ENCODE assay signal across 16 mouse cellular contexts in the genomic region with DNA sequence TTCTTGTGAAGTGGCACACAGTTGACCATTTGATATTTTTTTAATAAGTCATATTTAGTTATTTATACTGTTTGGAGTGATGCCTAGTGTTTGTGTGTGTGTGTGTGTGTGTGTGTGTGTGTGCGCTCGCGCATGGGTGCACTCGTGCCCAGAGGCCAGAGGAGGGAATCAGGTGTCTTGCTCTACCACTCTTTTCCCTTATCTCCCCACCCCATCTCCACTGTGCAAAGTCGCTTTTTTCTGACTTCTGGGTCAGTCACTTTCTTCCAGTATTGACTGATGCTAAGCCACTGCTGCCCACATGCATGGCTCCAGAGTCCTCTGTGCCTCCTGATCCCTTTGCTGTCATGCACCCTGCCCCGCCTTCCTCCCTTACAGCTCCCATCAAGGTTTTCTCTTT. TPM values are rescaled to one million over a fixed set of nuclear protein-coding genes. Genes with fewer than 3 reads are reported as not detected.
"Had no signal": no experiment of that assay in that cellular context is flagged by ENCODE, and none has a peak within 500 bp of the region (broad histone marks: within the 10 kb centered on the region; RNA-seq: fewer than 3 reads in every experiment).

No protein-coding gene starts in this region.

- DNase-seq: heart, adult 11 months had no signal

- H3K9me3 ChIP-seq: embryonic facial prominence, embryonic 10.5 days; embryonic facial prominence, embryonic 15.5 days; forebrain, embryonic 15.5 days; heart, embryonic 10.5 days had no signal

- H3K4me3 ChIP-seq: embryonic facial prominence, embryonic 10.5 days; embryonic facial prominence, embryonic 12.5 days; embryonic facial prominence, embryonic 13.5 days; embryonic facial prominence, embryonic 15.5 days; erythroblast, embryonic 14.5 days; forebrain, embryonic 10.5 days; forebrain, embryonic 12.5 days; forebrain, embryonic 13.5 days; forebrain, embryonic 15.5 days; gastrocnemius, adult 2 months; heart, adult 2 months; heart, embryonic 10.5 days had no signal

- H3K4me2 ChIP-seq: embryonic facial prominence, embryonic 12.5 days; embryonic facial prominence, embryonic 13.5 days; embryonic facial prominence, embryonic 15.5 days; forebrain, embryonic 12.5 days; forebrain, embryonic 13.5 days; forebrain, embryonic 15.5 days had no signal

- H3K9ac ChIP-seq: embryonic facial prominence, embryonic 12.5 days; embryonic facial prominence, embryonic 13.5 days; embryonic facial prominence, embryonic 15.5 days; forebrain, embryonic 12.5 days; forebrain, embryonic 13.5 days; forebrain, embryonic 15.5 days; forebrain, postnatal 0 days had no signal

- H3K27me3 ChIP-seq: embryonic facial prominence, embryonic 12.5 days; embryonic facial prominence, embryonic 13.5 days; embryonic facial prominence, embryonic 15.5 days; forebrain, embryonic 12.5 days; forebrain, embryonic 13.5 days; forebrain, embryonic 15.5 days had no signal

- H3K36me3 ChIP-seq: embryonic facial prominence, embryonic 10.5 days; embryonic facial prominence, embryonic 12.5 days; embryonic facial prominence, embryonic 13.5 days; embryonic facial prominence, embryonic 15.5 days; forebrain, embryonic 10.5 days; forebrain, embryonic 12.5 days; forebrain, embryonic 15.5 days; heart, embryonic 10.5 days had no signal

- H3K27ac ChIP-seq: embryonic facial prominence, embryonic 10.5 days; embryonic facial prominence, embryonic 12.5 days; embryonic facial prominence, embryonic 13.5 days; embryonic facial prominence, embryonic 15.5 days; forebrain, embryonic 10.5 days; forebrain, embryonic 12.5 days; forebrain, embryonic 13.5 days; forebrain, embryonic 15.5 days; gastrocnemius, adult 2 months; heart, adult 2 months; heart, embryonic 10.5 days had no signal

- H3K4me1 ChIP-seq: embryonic facial prominence, embryonic 10.5 days; embryonic facial prominence, embryonic 12.5 days; embryonic facial prominence, embryonic 13.5 days; embryonic facial prominence, embryonic 15.5 days; forebrain, embryonic 13.5 days; forebrain, embryonic 15.5 days; heart, embryonic 10.5 days had no signal

RNA-seq across cellular contexts. Expression of gene Tgfa, which starts 53.7 kb away (rescaled TPM):
- total RNA-seq: common myeloid progenitor, adult 5-6 weeks; granulocyte monocyte progenitor cell, adult 5-6 weeks had no signal
- polyA plus RNA-seq: erythroblast, embryonic 14.5 days had no signal
